Mouse (Mus musculus) thymus, postnatal 0 days (tissue): ENCODE data around the gene Gas8. TPM values are rescaled to one million over a fixed set of nuclear protein-coding genes. Genes with fewer than 3 reads are reported as not detected.
"Not testable (repeated sequence)": the region's sequence is repeated elsewhere in the genome, so short reads cannot be mapped to it uniquely, and the experiment has no call there.

Source experiments
- DNase-seq: peaks from one replicate; pipeline ENCODE4 v3.0.0-alpha.2; 2015; ENCODE audit warnings: low spot score
- polyA plus RNA-seq: library from polyadenylated mRNA; unstranded; fragments of >200 nt; fragmentation: Nextera tagmentation; extraction: Ambion mirVana; gene quantifications from 2 replicates; pipeline ENCODE4 v1.2.1, GENCODE M21; 2015

Gene Gas8
- polyA plus RNA-seq, 1 experiment from 2014 or later = 13.8 TPM

GRCm38 (mm10) chr8:123514781-123515539 is 3.7 kb upstream of the Gas8 start, which contains the start of gene Dbndd1:
TSS of gene Dbndd1 (minus strand) at chr8:123515463.
- DNase-seq = peak; percentile 75

GRCm38 (mm10) chr8:123515540-123515897 is 3.1 kb upstream of the Gas8 start:
- no peak for DNase-seq

- DNase-seq = no peak
Measured at GRCm38 (mm10) chr8:123516596-123516995, 2.0 kb upstream of the Gas8 start.

- no peak for DNase-seq
Measured at GRCm38 (mm10) chr8:123518172-123518571, 462 bp upstream of the Gas8 start.

- not testable (repeated sequence) for DNase-seq
Measured at GRCm38 (mm10) chr8:123520048-123520447, 1.4 kb downstream of the Gas8 start.

GRCm38 (mm10) chr8:123527720-123528489 is 9.3 kb downstream of the Gas8 start:
- DNase-seq = no peak

- DNase-seq = no peak
Measured at GRCm38 (mm10) chr8:123536242-123536989, 17.8 kb downstream of the Gas8 start.

GRCm38 (mm10) chr8:123536990-123537380 is 18.4 kb downstream of the Gas8 start:
- no peak for DNase-seq

- DNase-seq = not testable (repeated sequence)
Measured at GRCm38 (mm10) chr8:123537641-123538040, 19.0 kb downstream of the Gas8 start.

GRCm38 (mm10) chr8:123564221-123564620 is 45.6 kb downstream of the Gas8 start:
- not testable (repeated sequence) for DNase-seq

- DNase-seq = not testable (repeated sequence)
Measured at GRCm38 (mm10) chr8:123575386-123575785, 56.8 kb downstream of the Gas8 start.

Other genes starting within 250 kb of the Gas8 start
- 22.0 and 22.5 TPM in 2 replicates for gene Fanca, start 200.3 kb upstream of the Gas8 start, polyA plus RNA-seq
- 1.3 and 1.4 TPM in 2 replicates for gene Spire2, start 186.1 kb upstream of the Gas8 start, polyA plus RNA-seq
- gene Tcf25, start 145.1 kb upstream of the Gas8 start, polyA plus RNA-seq = 155 and 165 TPM in 2 replicates
- gene Mc1r, start 111.7 kb upstream of the Gas8 start, polyA plus RNA-seq = 0.28 and 0.56 TPM in 2 replicates
- gene Tubb3, start 107.4 kb upstream of the Gas8 start, polyA plus RNA-seq = 11.9 and 16.3 TPM in 2 replicates
- gene Def8, start 95.3 kb upstream of the Gas8 start, polyA plus RNA-seq = 21.3 and 24.0 TPM in 2 replicates
- 37.1 and 47.2 TPM in 2 replicates for gene Afg3l1, start 40.9 kb upstream of the Gas8 start, polyA plus RNA-seq
- 1.4 and 1.8 TPM in 2 replicates for gene Dbndd1, start 3.4 kb upstream of the Gas8 start, polyA plus RNA-seq
- gene Rhou, start 135.1 kb downstream of the Gas8 start, polyA plus RNA-seq = 0.66 and 0.96 TPM in 2 replicates